Mouse (Mus musculus): ENCODE measurements around the gene Gm42957. TPM values are rescaled to one million over a fixed set of nuclear protein-coding genes. Genes with fewer than 3 reads are reported as not detected.

Gene Gm42957
- total and polyA plus RNA-seq, 3 experiments: 0.08 to 0.11 TPM; not detected in 1

- H3K27ac ChIP-seq (ENCODE audit: insufficient read depth, low read depth): no peak overlapping the region
- TF ChIP-seq BHLHE40 (IDR thresholded peaks at IDR 0.05; ENCODE audit: low read depth, low read length): no peak
- peak; percentile 75 for TF ChIP-seq RAD21 (IDR thresholded peaks at IDR 0.05; ENCODE audit: low read depth, low read length)
- TF ChIP-seq CTCF (conservative IDR thresholded peaks at IDR 0.05 in 1 of 2, IDR thresholded peaks at IDR 0.05 in 1 of 2; ENCODE audit: low read depth in 2 of 2, low read length in 2 of 2): peak in 1 of 2 experiments; percentile 83
- TF ChIP-seq SMC3 (IDR thresholded peaks at IDR 0.05; ENCODE audit: low read depth, low read length): peak; percentile 63
- dilution Hi-C loops (cut with MboI; ENCODE audit: extremely low pct_ligation_motif_present, extremely low pct_unique_long_range_greater_than_20kb, low sequenced_read_pairs): no loop called here
- H3K9ac ChIP-seq (ENCODE audit: insufficient read depth, low read depth): no peak overlapping the region
- H3K79me2 ChIP-seq (replicated peaks; ENCODE audit: control insufficient read depth, extremely low read depth, insufficient read depth, poor library complexity, severe bottlenecking): peaks cover 6% of the 10 kb centered on the region; the same call in 1 of the 2 replicates
- H3K4me2 ChIP-seq (ENCODE audit: insufficient read depth, low read depth, poor library complexity, severe bottlenecking): no peak overlapping the region
- peak; percentile 67 for DNase-seq (ENCODE audit: extremely low read depth)
- H3K4me3 ChIP-seq (replicated peaks in 1 of 3; ENCODE audit: low read depth in 2 of 3, low read length in 2 of 3, poor library complexity in 1 of 3): no peak overlapping the region
- in situ Hi-C loops (cut with MboI; ENCODE audit: low pct_ligation_motif_present, low pct_unique_long_range_greater_than_20kb, low sequenced_read_pairs): no loop called here
- H3K27me3 ChIP-seq (replicated peaks): no peaks in the 10 kb centered on the region
- H3K36me3 ChIP-seq (replicated peaks in 1 of 2; ENCODE audit: control insufficient read depth in 1 of 2, insufficient read depth in 1 of 2, low read length in 1 of 2): peaks cover 24 to 67% of the 10 kb centered on the region in 2 experiments
- H3K9me3 ChIP-seq (replicated peaks; ENCODE audit: low read length): no peaks in the 10 kb centered on the region
- peaks cover 6 to 21% of the 10 kb centered on the region in 2 experiments for H3K4me1 ChIP-seq (ENCODE audit: control insufficient read depth in 1 of 2, insufficient read depth in 2 of 2)
These were observed 3.9 kb downstream of the Gm42957 start for GRCm38 (mm10) chr3:96639219-96639618.

DNA sequence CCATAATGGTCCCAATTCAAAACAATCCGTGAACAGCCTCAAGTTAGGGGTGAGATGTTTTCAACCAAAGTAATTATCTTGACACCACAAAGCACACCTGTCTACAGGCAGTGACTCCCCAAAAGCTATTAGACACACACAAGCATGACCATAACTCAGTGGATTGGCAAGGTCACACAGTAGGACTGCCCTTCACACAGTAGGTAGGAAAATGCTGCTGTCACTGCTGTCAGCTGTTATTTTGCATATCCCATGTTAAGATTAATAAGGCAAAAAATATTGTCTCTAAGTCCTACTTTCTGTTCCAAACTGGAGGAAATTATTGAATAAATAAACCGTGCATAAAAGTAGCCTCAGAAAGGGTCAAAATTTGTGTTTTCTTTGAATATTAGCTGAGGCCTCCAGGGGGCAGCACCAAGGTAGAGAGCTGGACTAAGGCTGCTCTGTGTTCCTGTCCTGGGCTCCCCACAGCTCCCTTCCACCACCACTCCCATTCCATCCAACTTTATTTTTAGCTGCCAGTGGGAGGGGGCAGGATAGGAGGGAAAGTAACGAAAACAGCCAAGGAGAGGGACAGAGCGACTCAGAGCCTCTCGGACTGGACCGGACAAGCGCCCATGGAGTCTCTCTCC is 9.9 kb downstream of the Gm42957 start, which contains the start of gene Itga10:
TSS of gene Itga10 (plus strand) at position 567 of the 632 bp plus-strand sequence.
- H3K4me3 ChIP-seq (replicated peaks in 1 of 3; ENCODE audit: low read depth in 2 of 3, low read length in 2 of 3, poor library complexity in 1 of 3): no peak within 1 kb of the TSS
- DNase-seq (ENCODE audit: extremely low read depth): peak; percentile 39
- no peak within 1 kb of the TSS for H3K4me2 ChIP-seq (ENCODE audit: insufficient read depth, low read depth, poor library complexity, severe bottlenecking)
- no peaks in the 10 kb centered on the region for H3K79me2 ChIP-seq (replicated peaks; ENCODE audit: control insufficient read depth, extremely low read depth, insufficient read depth, poor library complexity, severe bottlenecking)
- peaks cover 11 to 14% of the 10 kb centered on the region in 2 experiments for H3K4me1 ChIP-seq (ENCODE audit: control insufficient read depth in 1 of 2, insufficient read depth in 2 of 2)
- H3K27ac ChIP-seq (ENCODE audit: insufficient read depth, low read depth): no peak within 1 kb of the TSS
- peak; percentile 66 for TF ChIP-seq SMC3 (IDR thresholded peaks at IDR 0.05; ENCODE audit: low read depth, low read length)
- no peak for TF ChIP-seq JUND (conservative IDR thresholded peaks at IDR 0.05; ENCODE audit: low read depth, low read length)
- TF ChIP-seq ZNF384 (IDR thresholded peaks at IDR 0.05; ENCODE audit: low read depth, low read length): no peak
- no peak for TF ChIP-seq NELFE (IDR thresholded peaks at IDR 0.05; ENCODE audit: low read depth, low read length)
- peak; percentile 99 for TF ChIP-seq ZKSCAN1 (IDR thresholded peaks at IDR 0.05; ENCODE audit: borderline replicate concordance, low read depth, low read length)
- no peak for TF ChIP-seq GABPA (IDR thresholded peaks at IDR 0.05; ENCODE audit: insufficient replicate concordance, low read depth, low read length)
- TF ChIP-seq CTCF (conservative IDR thresholded peaks at IDR 0.05 in 1 of 2, IDR thresholded peaks at IDR 0.05 in 1 of 2; ENCODE audit: low read depth in 2 of 2, low read length in 2 of 2): peak; percentile 24 to 73; a peak in 2 of 4 replicates
- no peak for TF ChIP-seq PAX5 (IDR thresholded peaks at IDR 0.05; ENCODE audit: low read length)
- peak; percentile 36 for TF ChIP-seq RAD21 (IDR thresholded peaks at IDR 0.05; ENCODE audit: low read depth, low read length)
- no peaks in the 10 kb centered on the region for H3K9me3 ChIP-seq (replicated peaks; ENCODE audit: low read length)
- in situ Hi-C loops (cut with MboI; ENCODE audit: low pct_ligation_motif_present, low pct_unique_long_range_greater_than_20kb, low sequenced_read_pairs) (loop anchor here (5.0 kb wide), 1 partner anchor 103 kb away; no protein-coding TSS in a partner anchor), dilution Hi-C loops (cut with MboI; ENCODE audit: extremely low pct_ligation_motif_present, extremely low pct_unique_long_range_greater_than_20kb, low sequenced_read_pairs) (no loop called here)
- no peak within 1 kb of the TSS for H3K9ac ChIP-seq (ENCODE audit: insufficient read depth, low read depth)
- H3K27me3 ChIP-seq (replicated peaks): no peaks in the 10 kb centered on the region
- H3K36me3 ChIP-seq (replicated peaks in 1 of 2; ENCODE audit: control insufficient read depth in 1 of 2, insufficient read depth in 1 of 2, low read length in 1 of 2): peaks cover 21 to 79% of the 10 kb centered on the region in 2 experiments

- DNase-seq (ENCODE audit: extremely low read depth): no peak
- Histone ChIP-seq H3K4me3 (replicated peaks in 1 of 3; ENCODE audit: low read depth in 2 of 3, low read length in 2 of 3, poor library complexity in 1 of 3) (no peak overlapping the region), H3K27ac (ENCODE audit: insufficient read depth, low read depth) (no peak overlapping the region), H3K4me1 (ENCODE audit: control insufficient read depth in 1 of 2, insufficient read depth in 2 of 2) (peaks cover 15 to 20% of the 10 kb centered on the region in 2 experiments), H3K36me3 (replicated peaks in 1 of 2; ENCODE audit: control insufficient read depth in 1 of 2, insufficient read depth in 1 of 2, low read length in 1 of 2) (peaks cover 30 to 77% of the 10 kb centered on the region in 2 experiments), H3K4me2 (ENCODE audit: insufficient read depth, low read depth, poor library complexity, severe bottlenecking) (no peak overlapping the region), H3K9me3 (replicated peaks; ENCODE audit: low read length) (no peaks in the 10 kb centered on the region), H3K9ac (ENCODE audit: insufficient read depth, low read depth) (no peak overlapping the region), H3K79me2 (replicated peaks; ENCODE audit: control insufficient read depth, extremely low read depth, insufficient read depth, poor library complexity, severe bottlenecking) (no peaks in the 10 kb centered on the region), H3K27me3 (replicated peaks) (no peaks in the 10 kb centered on the region)
- no peak for TF ChIP-seq HCFC1 (IDR thresholded peaks at IDR 0.05; ENCODE audit: low read depth, low read length)
- TF ChIP-seq CHD2 (IDR thresholded peaks at IDR 0.05; ENCODE audit: low read length): no peak
- no peak for TF ChIP-seq MXI1 (IDR thresholded peaks at IDR 0.05; ENCODE audit: low read depth, low read length)
- in situ Hi-C loops (cut with MboI; ENCODE audit: low pct_ligation_motif_present, low pct_unique_long_range_greater_than_20kb, low sequenced_read_pairs) (loop anchor here (5.0 kb wide), 1 partner anchor 105 kb away; no protein-coding TSS in a partner anchor), dilution Hi-C loops (cut with MboI; ENCODE audit: extremely low pct_ligation_motif_present, extremely low pct_unique_long_range_greater_than_20kb, low sequenced_read_pairs) (no loop called here)
These were observed 12.1 kb downstream of the Gm42957 start for GRCm38 (mm10) chr3:96647365-96647764.
